ENCODE assay signal across 29 mouse cellular contexts in the genomic region with DNA sequence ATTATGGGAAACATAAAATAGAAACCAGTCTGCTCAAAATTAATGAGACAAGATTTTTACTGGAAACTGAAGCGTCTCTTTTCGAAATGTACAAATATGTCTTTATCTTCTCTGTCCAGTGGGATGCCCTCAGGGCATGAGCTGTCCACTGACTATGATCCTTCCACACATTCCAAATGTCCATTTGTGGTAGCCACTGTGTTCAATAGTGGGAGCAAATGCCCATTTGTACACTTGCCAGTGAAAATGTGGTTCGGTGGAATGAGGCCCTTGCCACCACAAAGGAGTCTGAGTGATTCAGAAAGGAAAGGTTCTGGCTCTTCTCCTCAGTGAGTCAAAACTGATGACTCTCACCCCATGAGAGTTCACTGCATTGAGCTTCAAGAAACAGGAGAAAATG.
DNase-seq lines count a peak whose midpoint lies in the region; ATAC-seq and TF ChIP-seq lines count a peak whose summit lies in the region.
"Had no signal": no experiment of that assay in that cellular context is flagged by ENCODE, and none has a peak within 500 bp of the region (broad histone marks: within the 10 kb centered on the region; RNA-seq: fewer than 3 reads in every experiment).

No protein-coding gene starts in this region.

- H3K36me3 ChIP-seq in midbrain, embryonic 11.5 days (ENCODE audit: control insufficient read depth, insufficient read depth, low read length) = no peaks in the 10 kb centered on the region
- H3K36me3 ChIP-seq in midbrain, embryonic 13.5 days = no peaks in the 10 kb centered on the region
- H3K36me3 ChIP-seq in hindbrain, embryonic 12.5 days = no peaks in the 10 kb centered on the region
- H3K36me3 ChIP-seq: forebrain, embryonic 10.5 days; heart, embryonic 12.5 days; heart, embryonic 15.5 days; hindbrain, embryonic 10.5 days had no signal

- 0 out of 2 replicates have a peak, but pooled peaks have one; percentile 20 for TF ChIP-seq POLR2A in embryonic fibroblast, embryonic 13.5 days (IDR thresholded peaks at IDR 0.05; ENCODE audit: low read depth, low read length)

- H3K4me1 ChIP-seq in midbrain, embryonic 11.5 days (ENCODE audit: control insufficient read depth, insufficient read depth, low read length) = no peaks in the 10 kb centered on the region
- H3K4me1 ChIP-seq in midbrain, embryonic 13.5 days (replicated peaks) = no peaks in the 10 kb centered on the region
- peaks cover 7% of the 10 kb centered on the region for H3K4me1 ChIP-seq in embryonic fibroblast, embryonic 13.5 days (ENCODE audit: control insufficient read depth, insufficient read depth, low read length)
- no peaks in the 10 kb centered on the region for H3K4me1 ChIP-seq in hindbrain, embryonic 12.5 days
- H3K4me1 ChIP-seq: forebrain, embryonic 10.5 days; forebrain, embryonic 13.5 days; heart, embryonic 12.5 days; heart, embryonic 15.5 days; hindbrain, embryonic 10.5 days had no signal

- TF ChIP-seq CTCF in embryonic fibroblast, embryonic 13.5 days (IDR thresholded peaks at IDR 0.05; ENCODE audit: borderline replicate concordance, insufficient read depth, low read length) = no peak
- no peak for TF ChIP-seq CTCF in left cerebral cortex, adult 2 months (IDR thresholded peaks at IDR 0.05)

- 86% methylated on average over 3 of the region's 3 CpGs for WGBS in midbrain, embryonic 11.5 days
- 91% methylated on average over 3 of the region's 3 CpGs for WGBS in midbrain, embryonic 13.5 days
- 87% methylated on average over 3 of the region's 3 CpGs for WGBS in hindbrain, embryonic 12.5 days

- H3K27ac ChIP-seq in midbrain, embryonic 11.5 days (ENCODE audit: low read depth, low read length) = no peak overlapping the region
- no peak overlapping the region for H3K27ac ChIP-seq in midbrain, embryonic 13.5 days
- H3K27ac ChIP-seq in embryonic fibroblast, embryonic 13.5 days (ENCODE audit: insufficient read depth, low read length) = peak overlapping the region; percentile 89; the same call in 1 of the 2 replicates
- H3K27ac ChIP-seq in hindbrain, embryonic 12.5 days = no peak overlapping the region
- no peak overlapping the region for H3K27ac ChIP-seq in left cerebral cortex, adult 2 months
- H3K27ac ChIP-seq: forebrain, embryonic 10.5 days; forebrain, embryonic 13.5 days; gastrocnemius, adult 2 months; heart, embryonic 15.5 days; hindbrain, embryonic 10.5 days; hindbrain, embryonic 14.5 days; hindbrain, postnatal 0 days had no signal

- H3K4me3 ChIP-seq in midbrain, embryonic 11.5 days (ENCODE audit: low read depth, low read length) = no peak overlapping the region
- no peak overlapping the region for H3K4me3 ChIP-seq in midbrain, embryonic 13.5 days (replicated peaks)
- H3K4me3 ChIP-seq in embryonic fibroblast, embryonic 13.5 days (ENCODE audit: insufficient read depth, low read length) = no peak overlapping the region
- H3K4me3 ChIP-seq in hindbrain, embryonic 12.5 days = no peak overlapping the region
- H3K4me3 ChIP-seq in left cerebral cortex, adult 2 months = no peak overlapping the region
- H3K4me3 ChIP-seq: forebrain, embryonic 10.5 days; forebrain, embryonic 13.5 days; gastrocnemius, adult 2 months; heart, embryonic 12.5 days; heart, embryonic 15.5 days; hindbrain, embryonic 10.5 days had no signal

- no peak overlapping the region for H3K9ac ChIP-seq in midbrain, embryonic 11.5 days (ENCODE audit: low read length)
- H3K9ac ChIP-seq in midbrain, embryonic 13.5 days (replicated peaks) = no peak overlapping the region
- H3K9ac ChIP-seq in hindbrain, embryonic 12.5 days = no peak overlapping the region
- H3K9ac ChIP-seq: forebrain, embryonic 13.5 days; heart, embryonic 12.5 days; heart, embryonic 15.5 days; hindbrain, embryonic 14.5 days had no signal

- no peak overlapping the region for H3K4me2 ChIP-seq in midbrain, embryonic 11.5 days
- H3K4me2 ChIP-seq in midbrain, embryonic 13.5 days (replicated peaks) = no peak overlapping the region
- no peak overlapping the region for H3K4me2 ChIP-seq in hindbrain, embryonic 12.5 days (replicated peaks)
- H3K4me2 ChIP-seq: forebrain, embryonic 13.5 days; heart, embryonic 12.5 days; heart, embryonic 15.5 days; hindbrain, embryonic 14.5 days had no signal

- ATAC-seq in midbrain, embryonic 11.5 days (ENCODE audit: low FRiP score) = no peak
- no peak for ATAC-seq in midbrain, embryonic 13.5 days
- no peak for ATAC-seq in hindbrain, embryonic 12.5 days (ENCODE audit: low FRiP score)
- ATAC-seq: activated CD4-positive, CD25-positive, alpha-beta regulatory T cell, adult 4 months; forebrain, embryonic 13.5 days; forebrain, embryonic 16.5 days; hindbrain, postnatal 0 days; inflammation-experienced regulatory T-cells, adult 6 months; intestine, embryonic 16.5 days had no signal

- peak; percentile 65 for DNase-seq in midbrain, embryonic 11.5 days (ENCODE audit: low spot score, missing footprints)
- DNase-seq in NIH3T3 (ENCODE audit: low read depth) = peak; percentile 89
- DNase-seq in right cerebral cortex, postnatal 4 days = no peak
- DNase-seq in left cerebral cortex, adult 2 months (ENCODE audit: extremely low spot score in 1 of 2, low spot score in 2 of 2) = no peak
- no peak for DNase-seq in thymus, postnatal 25 days
- DNase-seq: adrenal gland, postnatal 10 days; adrenal gland, postnatal 36 days; cerebellum, adult 18-20 months; cerebellum, adult 9-10 months; cerebellum, postnatal 14 days; gastrocnemius, adult 2 months; gastrocnemius, postnatal 14 days; heart, adult 11 months; heart, postnatal 10 days; heart, postnatal 36 days had no signal

- H3K9me3 ChIP-seq in midbrain, embryonic 11.5 days (ENCODE audit: control insufficient read depth, low read length) = no peaks in the 10 kb centered on the region
- H3K9me3 ChIP-seq in midbrain, embryonic 13.5 days = no peaks in the 10 kb centered on the region
- H3K9me3 ChIP-seq in hindbrain, embryonic 12.5 days (replicated peaks) = no peaks in the 10 kb centered on the region
- H3K9me3 ChIP-seq: forebrain, embryonic 10.5 days; forebrain, embryonic 13.5 days; heart, embryonic 12.5 days; heart, embryonic 15.5 days; hindbrain, embryonic 10.5 days had no signal

- H3K27me3 ChIP-seq in midbrain, embryonic 11.5 days (ENCODE audit: control insufficient read depth, insufficient read depth, low read length) = no peaks in the 10 kb centered on the region
- no peaks in the 10 kb centered on the region for H3K27me3 ChIP-seq in midbrain, embryonic 13.5 days
- no peaks in the 10 kb centered on the region for H3K27me3 ChIP-seq in hindbrain, embryonic 12.5 days
- H3K27me3 ChIP-seq: forebrain, embryonic 13.5 days; heart, embryonic 12.5 days; heart, embryonic 15.5 days had no signal

- intact Hi-C loops in left cerebral cortex, adult 2 months (cut with DNase I) = no loop called here

Comparison
In these comparisons a context has a peak if more than half of its experiments do, and no peak if none do; other contexts are left out.
1. DNase-seq: peak in midbrain, embryonic 11.5 days (single experiment) and NIH3T3 (single experiment); none in right cerebral cortex, postnatal 4 days (single experiment), left cerebral cortex, adult 2 months (0 of 2) and thymus, postnatal 25 days (single experiment).